Comparison of ENCODE assay signal across 8 mouse cellular contexts in the genomic region with DNA sequence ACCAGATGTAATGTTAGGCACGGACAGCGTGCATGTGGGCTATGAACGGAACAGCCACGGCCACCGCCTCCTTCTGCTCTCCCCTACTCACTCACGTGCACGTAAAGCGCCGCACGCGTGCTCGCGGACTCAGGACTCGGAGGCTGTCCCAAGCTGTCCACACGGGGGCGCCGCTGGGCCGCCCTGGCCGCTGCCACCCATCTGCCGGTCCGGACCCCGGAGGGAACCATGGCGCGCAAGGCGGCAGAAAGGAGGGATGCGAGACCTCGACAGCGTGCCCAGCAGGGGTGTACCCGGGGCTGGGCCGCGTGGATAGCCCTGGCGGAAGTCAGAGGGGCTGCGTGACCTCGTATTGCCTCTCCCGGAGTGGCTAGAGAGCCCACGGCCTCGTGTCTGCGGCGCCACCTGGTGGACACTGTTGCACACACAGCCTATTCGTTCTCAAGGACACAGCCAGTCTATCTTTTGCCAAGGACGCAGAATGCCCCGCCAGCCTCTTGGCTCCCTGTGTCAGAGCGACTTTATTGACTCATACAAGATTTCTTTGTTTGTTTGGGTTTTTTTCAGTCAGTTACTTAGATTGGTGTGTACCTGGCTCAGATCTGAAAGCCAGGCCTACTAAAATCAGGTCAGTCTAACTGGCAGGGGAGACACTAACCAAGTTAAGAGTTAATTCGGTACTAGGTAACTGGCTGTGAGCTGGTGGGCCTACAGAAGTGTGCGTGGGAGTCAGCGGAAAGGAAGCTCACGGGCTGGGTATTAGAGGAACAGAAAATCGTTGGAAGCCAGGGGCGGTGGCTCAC. TPM values are rescaled to one million over a fixed set of nuclear protein-coding genes. Genes with fewer than 3 reads are reported as not detected.
A peak's percentile ranks its signal among the peaks of the same experiment; 100 is the strongest.
DNase-seq lines count a peak whose midpoint lies in the region; ATAC-seq lines count a peak whose summit lies in the region.

A gene (minus strand): TSS at position 368 of the 803 bp plus-strand sequence.

- DNase-seq in ZHBTc4 (ENCODE audit: low read depth, low spot score): peak; percentile 93
- DNase-seq in gastrocnemius, adult 8-10 months (ENCODE audit: low spot score in 2 of 2): peak; percentile 93 to 94
- DNase-seq in induced T-regulatory cell, adult 2 months (ENCODE audit: low read depth): peak; percentile 96
- DNase-seq in left cerebral cortex, adult 9 months (ENCODE audit: low spot score in 2 of 2): peak; percentile 87 to 97
- DNase-seq in right cerebral cortex, postnatal 14 days: peak; percentile 96
- peak; percentile 95 for DNase-seq in urinary bladder, postnatal 36 days (ENCODE audit: low spot score in 2 of 2)

- peak; percentile 84 for ATAC-seq in common myeloid progenitor, adult 5-6 weeks (replicated peaks; ENCODE audit: low read depth, poor library complexity, severe bottlenecking)
- peak; percentile 88 for ATAC-seq in megakaryocyte progenitor cell, adult 5-6 weeks (replicated peaks; ENCODE audit: poor library complexity)

RNA-seq across cellular contexts. Expression of the gene that starts here (rescaled TPM):
- 6.2 and 10.6 TPM in 2 replicates for total RNA-seq in common myeloid progenitor, adult 5-6 weeks (2017)
- total RNA-seq in gastrocnemius, adult 8-10 months (2022): 1 to 10 TPM; 4.0 to 5.1 (median 4.4) TPM
- 4.4 and 5.0 TPM in 2 replicates for total RNA-seq in megakaryocyte progenitor cell, adult 5-6 weeks (2015)
- total RNA-seq in megakaryocyte progenitor cell, adult 5-6 weeks (2017): 5.0 and 6.2 TPM in 2 replicates

Comparison
In these comparisons a context has a peak if more than half of its experiments do, and no peak if none do; other contexts are left out.
1. Peak in every context shown above with its lines: DNase-seq and ATAC-seq.